Mouse (Mus musculus): Measurements from ENCODE around the gene Bbs4. TPM values are rescaled to one million over a fixed set of nuclear protein-coding genes. Genes with fewer than 3 reads are reported as not detected.

Bbs4 gene
- polyA plus RNA-seq, 1 experiment: 0.41 TPM

- WGBS: 87% methylated on average over 5 of the region's 5 CpGs
- H3K36me3 ChIP-seq (ENCODE audit: control insufficient read depth, insufficient read depth, low read length): peaks cover 6% of the 10 kb centered on the region; the same call in 1 of the 2 replicates
- no peak overlapping the region for H3K4me3 ChIP-seq (ENCODE audit: low read depth, low read length)
- no peak overlapping the region for H3K27ac ChIP-seq (ENCODE audit: insufficient read depth, low read depth, low read length)
- no peaks in the 10 kb centered on the region for H3K27me3 ChIP-seq (ENCODE audit: control insufficient read depth, insufficient read depth, low read length)
- H3K4me1 ChIP-seq (ENCODE audit: control insufficient read depth, insufficient read depth, insufficient read length, low read length): no peaks in the 10 kb centered on the region
- TF ChIP-seq POLR2A (IDR thresholded peaks at IDR 0.05; ENCODE audit: low read depth, low read length): no peak
- TF ChIP-seq CTCF (IDR thresholded peaks at IDR 0.05; ENCODE audit: extremely low read depth, insufficient read length, insufficient replicate concordance, low read depth, low read length): no peak
Observed at GRCm38 (mm10) chr9:59330055-59330454, 23.3 kb downstream of the Bbs4 start.

DNA sequence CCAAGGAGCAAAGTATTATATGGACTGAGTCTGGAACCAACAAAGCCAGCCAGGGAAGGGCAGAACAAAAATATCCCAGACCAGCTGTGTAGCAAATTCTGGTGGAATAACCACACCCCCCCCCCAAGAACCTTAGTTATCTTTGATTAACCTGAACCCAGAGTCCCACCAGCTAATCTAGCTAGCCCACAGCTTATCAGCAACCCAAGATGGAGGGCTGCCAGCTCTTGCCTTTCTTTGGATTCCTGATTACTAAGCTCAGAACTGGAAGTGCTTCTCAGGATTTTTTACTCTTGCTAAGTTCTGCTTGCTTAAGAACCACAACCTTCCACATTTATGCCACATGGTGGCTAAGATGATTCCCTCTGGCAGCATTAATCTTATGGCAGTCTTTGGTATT is 29.0 kb downstream of the Bbs4 start:
- Histone ChIP-seq H3K4me1 (ENCODE audit: control insufficient read depth, insufficient read depth, insufficient read length, low read length) (no peaks in the 10 kb centered on the region), H3K4me3 (ENCODE audit: low read depth, low read length) (no peak overlapping the region), H3K36me3 (ENCODE audit: control insufficient read depth, insufficient read depth, low read length) (peaks cover 15% of the 10 kb centered on the region), H3K27me3 (ENCODE audit: control insufficient read depth, insufficient read depth, low read length) (no peaks in the 10 kb centered on the region), H3K27ac (ENCODE audit: insufficient read depth, low read depth, low read length) (no peak overlapping the region)
- TF ChIP-seq POLR2A (IDR thresholded peaks at IDR 0.05; ENCODE audit: low read depth, low read length) (no peak), CTCF (IDR thresholded peaks at IDR 0.05; ENCODE audit: extremely low read depth, insufficient read length, insufficient replicate concordance, low read depth, low read length) (no peak)

DNA sequence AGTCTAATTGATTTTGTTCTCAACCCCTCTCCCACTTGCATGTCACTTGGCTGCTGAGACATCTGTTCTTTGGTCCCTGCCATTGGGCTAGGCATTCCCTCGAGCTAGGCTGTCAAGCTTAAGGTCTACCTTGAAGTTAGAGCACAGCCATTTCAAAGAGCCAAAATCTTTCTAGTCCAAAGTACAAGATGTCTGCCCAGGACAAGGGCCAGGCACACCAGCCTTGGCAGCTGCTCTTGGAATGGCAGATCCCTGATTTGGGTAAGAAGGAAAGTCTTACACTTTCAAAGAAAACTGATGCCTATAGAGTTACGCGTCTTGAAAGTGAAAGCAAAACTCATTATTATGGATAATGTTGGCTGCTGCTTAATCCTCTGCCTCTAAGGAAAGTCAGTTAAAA is 37.1 kb downstream of the Bbs4 start:
- Histone ChIP-seq H3K27me3 (ENCODE audit: control insufficient read depth, insufficient read depth, low read length) (no peaks in the 10 kb centered on the region), H3K36me3 (ENCODE audit: control insufficient read depth, insufficient read depth, low read length) (peaks cover 18% of the 10 kb centered on the region), H3K4me3 (ENCODE audit: low read depth, low read length) (peak overlapping the region; percentile 20; the same call in 1 of the 2 replicates), H3K27ac (ENCODE audit: insufficient read depth, low read depth, low read length) (no peak overlapping the region), H3K4me1 (ENCODE audit: control insufficient read depth, insufficient read depth, insufficient read length, low read length) (peaks cover 2% of the 10 kb centered on the region; the same call in 1 of the 2 replicates)
- WGBS: 30% methylated on average over 3 of the region's 3 CpGs
- TF ChIP-seq POLR2A (IDR thresholded peaks at IDR 0.05; ENCODE audit: low read depth, low read length): no peak
- no peak for TF ChIP-seq CTCF (IDR thresholded peaks at IDR 0.05; ENCODE audit: extremely low read depth, insufficient read length, insufficient replicate concordance, low read depth, low read length)

DNA sequence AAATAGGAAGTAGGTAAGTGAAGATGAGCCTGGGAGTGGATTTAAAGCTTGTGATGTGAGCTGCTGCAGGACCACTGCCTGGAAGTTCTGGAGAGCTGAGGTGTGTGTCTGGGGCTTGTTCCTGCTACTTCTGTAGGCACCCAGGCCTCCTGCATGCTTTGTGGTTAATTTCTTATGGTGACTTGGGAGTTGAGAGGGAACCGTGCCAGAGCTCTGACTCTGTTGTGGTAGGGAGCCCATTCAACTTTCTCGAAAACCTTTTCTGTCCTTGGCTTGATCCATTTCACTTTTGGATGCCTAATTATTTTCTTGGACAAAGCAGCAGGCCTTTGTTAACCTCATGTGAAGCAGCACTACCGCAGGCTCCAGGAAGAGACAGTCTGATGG is 42.0 kb downstream of the Bbs4 start:
- Histone ChIP-seq H3K36me3 (ENCODE audit: control insufficient read depth, insufficient read depth, low read length) (peaks cover 19% of the 10 kb centered on the region), H3K4me3 (ENCODE audit: low read depth, low read length) (no peak overlapping the region), H3K27ac (ENCODE audit: insufficient read depth, low read depth, low read length) (no peak overlapping the region), H3K27me3 (ENCODE audit: control insufficient read depth, insufficient read depth, low read length) (no peaks in the 10 kb centered on the region), H3K4me1 (ENCODE audit: control insufficient read depth, insufficient read depth, insufficient read length, low read length) (no peaks in the 10 kb centered on the region)
- TF ChIP-seq POLR2A (IDR thresholded peaks at IDR 0.05; ENCODE audit: low read depth, low read length): no peak
- TF ChIP-seq CTCF (IDR thresholded peaks at IDR 0.05; ENCODE audit: extremely low read depth, insufficient read length, insufficient replicate concordance, low read depth, low read length): no peak
- WGBS: 80% methylated on average over 3 of the region's 3 CpGs

DNA sequence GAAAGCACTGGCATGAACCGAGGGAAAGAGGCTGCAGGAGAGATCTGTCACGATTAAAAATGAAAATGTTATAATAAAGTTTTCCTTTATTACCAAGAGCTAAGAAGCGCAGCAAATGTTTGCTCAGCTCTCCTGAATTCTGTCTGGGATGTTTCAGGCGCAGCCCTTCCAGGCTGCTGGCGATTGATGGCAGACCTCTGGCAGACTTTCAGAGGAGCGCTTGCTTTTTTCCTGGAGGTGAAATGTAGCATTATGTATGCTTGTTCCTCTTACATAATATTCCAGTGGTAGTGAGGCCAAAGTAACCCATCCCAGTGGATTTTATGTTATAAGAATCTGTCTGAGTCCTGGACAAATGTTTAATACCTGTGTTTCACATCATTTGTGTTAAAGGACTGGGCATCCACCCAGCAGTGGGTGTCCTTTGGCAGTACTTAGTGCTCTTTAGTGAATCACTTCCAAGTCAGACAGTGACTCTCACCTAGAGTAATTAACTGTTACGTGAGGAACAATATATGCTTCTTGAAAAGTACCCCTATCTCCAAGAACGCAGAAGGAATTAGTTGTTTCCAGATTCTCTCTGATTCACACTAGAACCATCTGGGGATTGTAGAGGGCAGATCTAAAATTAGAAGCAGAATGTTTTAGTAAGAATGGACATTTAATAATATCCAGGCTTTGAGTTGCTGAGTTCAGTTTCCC is 42.6 kb downstream of the Bbs4 start:
- no peak overlapping the region for H3K4me3 ChIP-seq (ENCODE audit: low read depth, low read length)
- TF ChIP-seq CTCF (IDR thresholded peaks at IDR 0.05; ENCODE audit: extremely low read depth, insufficient read length, insufficient replicate concordance, low read depth, low read length) (no peak), POLR2A (IDR thresholded peaks at IDR 0.05; ENCODE audit: low read depth, low read length) (no peak)
- H3K36me3 ChIP-seq (ENCODE audit: control insufficient read depth, insufficient read depth, low read length): peaks cover 21% of the 10 kb centered on the region
- H3K27ac ChIP-seq (ENCODE audit: insufficient read depth, low read depth, low read length): no peak overlapping the region
- no peaks in the 10 kb centered on the region for H3K4me1 ChIP-seq (ENCODE audit: control insufficient read depth, insufficient read depth, insufficient read length, low read length)
- no peaks in the 10 kb centered on the region for H3K27me3 ChIP-seq (ENCODE audit: control insufficient read depth, insufficient read depth, low read length)
- WGBS: 85% methylated on average over 8 of the region's 8 CpGs

DNA sequence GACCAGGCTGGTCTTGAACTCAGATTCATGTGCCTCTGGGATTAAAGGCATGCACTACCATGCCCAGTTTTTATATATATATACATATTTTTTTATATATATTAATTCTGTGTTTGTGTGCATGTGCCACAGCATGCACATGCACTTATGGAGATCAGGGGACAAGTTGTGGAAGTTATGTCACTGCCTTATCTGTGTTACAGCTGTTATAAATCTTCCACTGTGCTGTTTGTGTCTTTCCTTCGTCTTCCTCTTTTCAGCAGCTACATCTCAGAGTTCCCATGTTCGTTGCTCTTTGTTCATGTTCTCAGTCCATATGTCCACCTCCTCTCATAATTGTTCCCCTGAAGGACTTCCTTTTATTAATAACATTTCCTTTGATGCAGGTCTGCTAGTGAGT is 45.4 kb downstream of the Bbs4 start:
- Histone ChIP-seq H3K27ac (ENCODE audit: insufficient read depth, low read depth, low read length) (no peak overlapping the region), H3K4me3 (ENCODE audit: low read depth, low read length) (no peak overlapping the region), H3K36me3 (ENCODE audit: control insufficient read depth, insufficient read depth, low read length) (peaks cover 15% of the 10 kb centered on the region), H3K27me3 (ENCODE audit: control insufficient read depth, insufficient read depth, low read length) (no peaks in the 10 kb centered on the region), H3K4me1 (ENCODE audit: control insufficient read depth, insufficient read depth, insufficient read length, low read length) (no peaks in the 10 kb centered on the region)
- TF ChIP-seq POLR2A (IDR thresholded peaks at IDR 0.05; ENCODE audit: low read depth, low read length): no peak
- 73% methylated on average over 2 of the region's 2 CpGs for WGBS

DNA sequence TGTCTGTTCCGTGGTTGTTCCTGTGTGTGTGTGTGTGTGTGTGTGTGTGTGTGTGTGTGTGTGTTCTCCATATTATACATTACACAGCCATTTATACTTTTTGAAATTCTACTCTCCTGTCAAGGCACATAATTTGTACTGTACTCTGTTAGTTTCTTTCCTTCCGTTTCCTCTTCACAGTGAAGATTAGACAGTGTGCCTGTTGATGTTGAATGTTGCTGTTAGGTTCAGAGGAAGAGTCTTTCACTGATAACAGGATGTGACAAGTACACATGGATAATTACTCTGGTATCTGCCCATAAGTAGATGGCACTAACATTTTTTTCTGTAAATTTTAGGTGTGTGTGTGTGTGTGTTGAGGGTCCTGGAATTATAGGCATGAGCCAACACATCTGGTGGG is 56.9 kb downstream of the Bbs4 start:
- H3K4me3 ChIP-seq (ENCODE audit: low read depth, low read length): no peak overlapping the region
- 85% methylated on average over 2 of the region's 2 CpGs for WGBS
- no peaks in the 10 kb centered on the region for H3K4me1 ChIP-seq (ENCODE audit: control insufficient read depth, insufficient read depth, insufficient read length, low read length)
- no peaks in the 10 kb centered on the region for H3K27me3 ChIP-seq (ENCODE audit: control insufficient read depth, insufficient read depth, low read length)
- TF ChIP-seq POLR2A (IDR thresholded peaks at IDR 0.05; ENCODE audit: low read depth, low read length) (no peak), CTCF (IDR thresholded peaks at IDR 0.05; ENCODE audit: extremely low read depth, insufficient read length, insufficient replicate concordance, low read depth, low read length) (no peak)
- H3K27ac ChIP-seq (ENCODE audit: insufficient read depth, low read depth, low read length): no peak overlapping the region
- peaks cover 16% of the 10 kb centered on the region for H3K36me3 ChIP-seq (ENCODE audit: control insufficient read depth, insufficient read depth, low read length)
